15 mouse cellular contexts compared by ENCODE assay signal in the genomic region with DNA sequence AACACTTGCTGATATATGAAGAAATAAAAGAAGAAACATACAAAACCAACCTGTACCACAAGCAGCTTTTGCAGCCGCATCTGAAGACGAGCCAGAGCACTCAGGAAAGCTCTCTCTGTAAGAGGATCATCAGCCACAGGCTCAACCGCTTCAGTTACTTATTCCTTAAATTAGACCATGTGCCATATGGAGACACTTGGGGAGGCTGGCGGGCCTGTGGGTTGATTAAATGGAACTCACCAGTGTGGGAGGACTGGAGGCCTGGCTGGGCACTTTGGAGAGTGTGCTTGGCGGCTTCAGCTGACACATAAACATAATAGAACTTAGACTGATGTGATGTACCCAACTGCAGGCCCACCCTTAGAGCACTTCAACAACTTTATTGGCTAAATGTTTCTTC. TPM values are rescaled to one million over a fixed set of nuclear protein-coding genes. Genes with fewer than 3 reads are reported as not detected.
A peak's percentile ranks its signal among the peaks of the same experiment; 100 is the strongest.
DNase-seq lines count a peak whose midpoint lies in the region.
"Had no signal": no experiment of that assay in that cellular context is flagged by ENCODE, and none has a peak within 500 bp of the region (broad histone marks: within the 10 kb centered on the region; RNA-seq: fewer than 3 reads in every experiment).

No protein-coding gene starts in this region.

- DNase-seq in frontal cortex, postnatal 36 days (ENCODE audit: low spot score in 2 of 2) = peak; percentile 39 to 77
- DNase-seq in frontal cortex, postnatal 25 days (ENCODE audit: low spot score in 2 of 2) = no peak
- peak; percentile 75 for DNase-seq in right cerebral cortex, adult 18-20 months
- no peak for DNase-seq in right cerebral cortex, postnatal 4 days
- peak; percentile 54 to 55 for DNase-seq in right cerebral cortex, postnatal 10 days (ENCODE audit: low spot score in 2 of 2)
- DNase-seq in adrenal gland, postnatal 36 days = no peak
- no peak for DNase-seq in thymus, postnatal 14 days
- DNase-seq: cerebellum, adult 11-12 months; cerebellum, postnatal 10 days; gastrocnemius, postnatal 14 days; heart, adult 18-20 months; heart, postnatal 14 days; kidney, postnatal 36 days; liver, postnatal 0 days; spleen, adult 18-20 months had no signal

RNA-seq across cellular contexts. Expression of a gene that starts 15.6 kb away (rescaled TPM):
- total RNA-seq in adrenal gland, postnatal 36 days (2021) = 1 to 10 TPM; 2.6 to 3.4 TPM

RNA-seq across cellular contexts. Expression of a gene that starts 20.3 kb away (rescaled TPM):
- total RNA-seq in adrenal gland, postnatal 36 days (2021) = 10 to 100 TPM; 30.5 to 34.6 TPM

RNA-seq across cellular contexts. Expression of a gene that starts 41.5 kb away (rescaled TPM):
- 100 to 1,000 TPM; 612 to 614 TPM for total RNA-seq in adrenal gland, postnatal 36 days (2021)

RNA-seq across cellular contexts. Expression of a gene that starts 41.7 kb away (rescaled TPM):
- total RNA-seq in adrenal gland, postnatal 36 days (2021) = 10 to 100 TPM; 66.1 to 72.7 TPM

Comparison
In these comparisons a context has a peak if more than half of its experiments do, and no peak if none do; other contexts are left out.
1. DNase-seq: peak in frontal cortex, postnatal 36 days (2 of 2), right cerebral cortex, adult 18-20 months (single experiment) and right cerebral cortex, postnatal 10 days (2 of 2); none in frontal cortex, postnatal 25 days (0 of 2), right cerebral cortex, postnatal 4 days (single experiment), adrenal gland, postnatal 36 days (0 of 2) and thymus, postnatal 14 days (single experiment).